ENCODE assay signal across 18 mouse cellular contexts in genomic region chr2:61051808-61052207, GRCm38 (mm10).
DNase-seq lines count a peak whose midpoint lies in the region; TF ChIP-seq lines count a peak whose summit lies in the region.
"Had no signal": no experiment of that assay in that cellular context is flagged by ENCODE, and none has a peak within 500 bp of the region (broad histone marks: within the 10 kb centered on the region; RNA-seq: fewer than 3 reads in every experiment).

No protein-coding gene starts in this region.

- H3K36me3 ChIP-seq in kidney, adult 2 months (ENCODE audit: control insufficient read depth, insufficient read depth, low read length), result no peaks in the 10 kb centered on the region
- H3K36me3 ChIP-seq: embryonic facial prominence, embryonic 10.5 days; hindbrain, embryonic 13.5 days had no signal

- no peak for TF ChIP-seq POLR2A in kidney, adult 2 months (IDR thresholded peaks at IDR 0.05; ENCODE audit: low read depth, low read length)

- H3K4me1 ChIP-seq in kidney, adult 2 months (ENCODE audit: control insufficient read depth, insufficient read depth, low read length), result no peaks in the 10 kb centered on the region
- H3K4me1 ChIP-seq: embryonic facial prominence, embryonic 10.5 days; forebrain, embryonic 13.5 days; hindbrain, embryonic 13.5 days had no signal

- no peaks in the 10 kb centered on the region; the same call in 1 of the 2 replicates for H3K27me3 ChIP-seq in kidney, adult 2 months (replicated peaks; ENCODE audit: control insufficient read depth, insufficient read depth, low read length)
- H3K27me3 ChIP-seq: forebrain, embryonic 13.5 days; hindbrain, embryonic 13.5 days had no signal

- DNase-seq in kidney, adult 2 months, result peak; percentile 45
- no peak for DNase-seq in kidney, postnatal 14 days
- DNase-seq in CD4-positive, CD25-positive, alpha-beta regulatory T cell, adult 2 months (ENCODE audit: low read depth, low spot score), result peak; percentile 45
- DNase-seq in ZHBTc4 (ENCODE audit: low read depth, low spot score), result peak; percentile 8
- peak; percentile 61 for DNase-seq in naive thymus-derived CD4-positive, alpha-beta T cell, adult 2 months (ENCODE audit: low read depth)
- DNase-seq in layer of hippocampus, adult 11-12 months (ENCODE audit: low spot score), result no peak
- no peak for DNase-seq in adrenal gland, adult 2 months
- no peak for DNase-seq in adrenal gland, postnatal 25 days
- DNase-seq: adrenal gland, postnatal 14 days; cerebellum, adult 2 months; cerebellum, postnatal 10 days; forebrain, postnatal 0 days; gastrocnemius, adult 2 months; gastrocnemius, postnatal 25 days; heart, postnatal 14 days had no signal

- no peak for TF ChIP-seq CTCF in kidney, adult 2 months (conservative IDR thresholded peaks at IDR 0.05; ENCODE audit: insufficient read depth, insufficient read length, low read depth, low read length)

- no peak overlapping the region for H3K4me3 ChIP-seq in kidney, adult 2 months (ENCODE audit: insufficient read depth, low read depth, low read length)
- H3K4me3 ChIP-seq: embryonic facial prominence, embryonic 10.5 days; forebrain, embryonic 13.5 days; gastrocnemius, adult 2 months; hindbrain, embryonic 13.5 days had no signal

- 82% methylated on average over 8 of the region's 8 CpGs for WGBS in kidney, adult 2 months

- peak overlapping the region; percentile 45; the same call in 1 of the 2 replicates for H3K27ac ChIP-seq in kidney, adult 2 months (ENCODE audit: insufficient read depth, low read depth, low read length)
- H3K27ac ChIP-seq: embryonic facial prominence, embryonic 10.5 days; forebrain, embryonic 13.5 days; gastrocnemius, adult 2 months; hindbrain, embryonic 13.5 days had no signal

Comparison
In these comparisons a context has a peak if more than half of its experiments do, and no peak if none do; other contexts are left out.
1. DNase-seq: peak in kidney, adult 2 months (single experiment), CD4-positive, CD25-positive, alpha-beta regulatory T cell, adult 2 months (single experiment), ZHBTc4 (single experiment) and naive thymus-derived CD4-positive, alpha-beta T cell, adult 2 months (single experiment); none in kidney, postnatal 14 days (single experiment), layer of hippocampus, adult 11-12 months (single experiment), adrenal gland, adult 2 months (single experiment) and adrenal gland, postnatal 25 days (single experiment).